1 mouse cellular context compared by ENCODE assay signal in the genomic region with DNA sequence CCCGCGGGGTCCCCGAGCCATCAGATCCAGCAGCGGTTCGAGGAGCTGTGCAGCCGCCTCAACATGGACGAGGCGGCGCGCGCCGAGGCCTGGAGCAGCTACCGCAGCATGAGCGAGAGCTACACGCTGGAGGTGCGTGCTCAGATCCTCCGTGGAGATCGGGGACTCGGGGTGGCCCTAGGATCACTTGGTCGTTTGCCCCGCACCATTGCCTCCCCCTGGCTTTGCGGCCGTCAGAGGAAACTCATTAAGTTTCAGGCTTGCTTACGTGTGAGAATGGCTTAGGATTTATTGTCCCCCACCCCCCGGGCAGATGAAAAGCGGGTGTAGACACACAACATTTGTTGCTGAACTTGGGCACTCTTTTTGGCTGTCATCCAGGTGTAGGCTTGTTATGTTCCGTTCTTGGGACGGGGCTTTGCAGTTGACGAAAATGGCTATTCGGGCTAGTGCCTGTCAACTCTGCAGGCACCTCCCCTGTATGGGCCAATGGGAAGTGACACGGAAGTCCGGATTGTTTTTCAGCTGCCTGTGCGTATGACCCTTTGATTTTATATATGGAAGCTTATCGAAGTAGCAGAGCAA.
TF ChIP-seq lines count a peak whose summit lies in the region.

No protein-coding gene starts in this region.

TF ChIP-seq in CH12.LX, 34 proteins besides CTCF, POLR2A, EP300 and RAD21 (continued from another document):
- TF ChIP-seq JUND (conservative IDR thresholded peaks at IDR 0.05; ENCODE audit: low read depth, low read length) (no peak), TCF12 (IDR thresholded peaks at IDR 0.05; ENCODE audit: low read depth, low read length) (peak; percentile 15; the same call in 1 of the 2 replicates), JUN (IDR thresholded peaks at IDR 0.05; ENCODE audit: insufficient read depth, low read depth, low read length) (no peak)
TF ChIP-seq in CH12.LX: peak in this region for 9.
